In genomic region chr9:36769048-36769413, GRCm38 (mm10) we compare ENCODE assay signal across 9 mouse cellular contexts. TPM values are rescaled to one million over a fixed set of nuclear protein-coding genes. Genes with fewer than 3 reads are reported as not detected.
A peak's percentile ranks its signal among the peaks of the same experiment; 100 is the strongest.
DNase-seq lines count a peak whose midpoint lies in the region; ATAC-seq and TF ChIP-seq lines count a peak whose summit lies in the region.
"Had no signal": no experiment of that assay in that cellular context is flagged by ENCODE, and none has a peak within 500 bp of the region (broad histone marks: within the 10 kb centered on the region; RNA-seq: fewer than 3 reads in every experiment).

No protein-coding gene starts in this region.

- DNase-seq in heart, postnatal 36 days: no peak
- DNase-seq in 3T3-L1 (ENCODE audit: low read depth, low spot score): peak; percentile 9
- no peak for DNase-seq in limb, embryonic 14.5 days (ENCODE audit: low spot score)
- DNase-seq in ovary, postnatal 36 days (ENCODE audit: low spot score): no peak
- DNase-seq in urinary bladder, postnatal 10 days (ENCODE audit: low spot score): no peak
- DNase-seq in retina, embryonic 14.5 days (ENCODE audit: low spot score): no peak
- DNase-seq: lung, adult 18-20 months had no signal

- peak overlapping the region; percentile 78 for H3K4me2 ChIP-seq in heart, embryonic 13.5 days
- peak overlapping the region; percentile 77; the same call in 1 of the 2 replicates for H3K4me2 ChIP-seq in limb, embryonic 14.5 days (replicated peaks; ENCODE audit: low read depth, low read length, severe bottlenecking)

- H3K27ac ChIP-seq in heart, embryonic 13.5 days (replicated peaks): 0 out of 2 replicates have a peak overlapping the region, but pooled peaks have one; percentile 92
- H3K27ac ChIP-seq in bone marrow macrophage, adult 2 months (ENCODE audit: insufficient read depth, low read depth, low read length): peak overlapping the region; percentile 87
- peak overlapping the region; percentile 93; the same call in 1 of the 2 replicates for H3K27ac ChIP-seq in limb, embryonic 14.5 days (replicated peaks; ENCODE audit: low read depth, low read length)

- no peak for ATAC-seq in heart, embryonic 13.5 days (ENCODE audit: extremely low read depth, insufficient number of reproducible peaks, low FRiP score, low TSS enrichment)
- no peak for ATAC-seq in limb, embryonic 14.5 days (ENCODE audit: low FRiP score, low read depth)

- TF ChIP-seq POLR2A in bone marrow macrophage, adult 2 months (IDR thresholded peaks at IDR 0.05; ENCODE audit: borderline replicate concordance, low read depth, low read length): no peak
- TF ChIP-seq POLR2A in limb, embryonic 14.5 days (IDR thresholded peaks at IDR 0.05; ENCODE audit: borderline replicate concordance, extremely low read depth, insufficient read depth, insufficient read length): no peak

- peaks cover 22% of the 10 kb centered on the region for H3K4me1 ChIP-seq in heart, embryonic 13.5 days
- H3K4me1 ChIP-seq in bone marrow macrophage, adult 2 months (ENCODE audit: control insufficient read depth, insufficient read depth, low read length): peaks cover 8% of the 10 kb centered on the region
- peaks cover 11% of the 10 kb centered on the region for H3K4me1 ChIP-seq in limb, embryonic 14.5 days (ENCODE audit: control insufficient read depth, insufficient read depth, low read length)

- H3K9ac ChIP-seq in heart, embryonic 13.5 days: peak overlapping the region; percentile 87
- peak overlapping the region; percentile 82; the same call in 1 of the 2 replicates for H3K9ac ChIP-seq in limb, embryonic 14.5 days (ENCODE audit: low read depth, low read length, severe bottlenecking)

- WGBS in heart, embryonic 13.5 days: 77% methylated on average over 1 of the region's 1 CpGs
- WGBS in limb, embryonic 14.5 days: 87% methylated on average over 1 of the region's 1 CpGs

- H3K36me3 ChIP-seq in heart, embryonic 13.5 days: peaks cover 12% of the 10 kb centered on the region
- H3K36me3 ChIP-seq in limb, embryonic 14.5 days (ENCODE audit: control insufficient read depth, insufficient read depth, low read length): peaks cover 9% of the 10 kb centered on the region

- H3K27me3 ChIP-seq in heart, embryonic 13.5 days (replicated peaks): no peaks in the 10 kb centered on the region
- no peaks in the 10 kb centered on the region for H3K27me3 ChIP-seq in limb, embryonic 14.5 days (ENCODE audit: control insufficient read depth, insufficient read depth, low read length)

- TF ChIP-seq CTCF in bone marrow macrophage, adult 2 months (IDR thresholded peaks at IDR 0.05; ENCODE audit: low read depth, low read length): no peak

- H3K4me3 ChIP-seq in heart, embryonic 13.5 days: peak overlapping the region; percentile 97; the same call in 1 of the 2 replicates
- H3K4me3 ChIP-seq in bone marrow macrophage, adult 2 months (ENCODE audit: insufficient read depth, low read length): peak overlapping the region; percentile 87; the same call in 1 of the 2 replicates
- peak overlapping the region; percentile 61 for H3K4me3 ChIP-seq in limb, embryonic 14.5 days (replicated peaks; ENCODE audit: low read length)

- intact Hi-C loops in heart, postnatal 36 days (cut with DNase I): no loop called here

- H3K9me3 ChIP-seq in heart, embryonic 13.5 days: no peaks in the 10 kb centered on the region
- H3K9me3 ChIP-seq in limb, embryonic 14.5 days (ENCODE audit: control insufficient read depth, low read length): no peaks in the 10 kb centered on the region

RNA-seq across cellular contexts. Expression of gene Stt3a, which starts 1.6 kb away (rescaled TPM):
- polyA plus RNA-seq in heart, embryonic 13.5 days (2015; fragmentation: Nextera tagmentation; extraction: Ambion mirVana): 140 and 154 TPM in 2 replicates
- 10 to 100 TPM; 57.8 to 64.9 TPM for total RNA-seq in heart, postnatal 36 days (2021)
- 206 and 215 TPM in 2 replicates for polyA plus RNA-seq in bone marrow macrophage, adult 2 months (2012; ENCODE audit: insufficient read depth, insufficient read length, missing spikeins)
- polyA plus RNA-seq in limb, embryonic 14.5 days (2012; rRNA removed): 264 and 309 TPM in 2 replicates
- polyA plus RNA-seq in limb, embryonic 14.5 days (2014; fragmentation: Nextera tagmentation; extraction: Ambion mirVana): 245 and 251 TPM in 2 replicates

RNA-seq across cellular contexts. Expression of gene Ei24, which starts 28.2 kb away (rescaled TPM):
- polyA plus RNA-seq in heart, embryonic 13.5 days (2015; fragmentation: Nextera tagmentation; extraction: Ambion mirVana): 63.4 and 70.9 TPM in 2 replicates
- total RNA-seq in heart, postnatal 36 days (2021): 10 to 100 TPM; 80.8 to 82.1 TPM
- 58.8 and 66.2 TPM in 2 replicates for polyA plus RNA-seq in bone marrow macrophage, adult 2 months (2012; ENCODE audit: insufficient read depth, insufficient read length, missing spikeins)
- 85.9 and 104 TPM in 2 replicates for polyA plus RNA-seq in limb, embryonic 14.5 days (2012; rRNA removed)
- 57.9 and 58.1 TPM in 2 replicates for polyA plus RNA-seq in limb, embryonic 14.5 days (2014; fragmentation: Nextera tagmentation; extraction: Ambion mirVana)

RNA-seq across cellular contexts. Expression of gene Chek1, which starts 42.2 kb away (rescaled TPM):
- 19.5 and 20.1 TPM in 2 replicates for polyA plus RNA-seq in heart, embryonic 13.5 days (2015; fragmentation: Nextera tagmentation; extraction: Ambion mirVana)
- under 1 TPM; 0.11 to 0.25 TPM for total RNA-seq in heart, postnatal 36 days (2021)
- polyA plus RNA-seq in bone marrow macrophage, adult 2 months (2012; ENCODE audit: insufficient read depth, insufficient read length, missing spikeins): 6.2 and 8.3 TPM in 2 replicates
- polyA plus RNA-seq in limb, embryonic 14.5 days (2012; rRNA removed): 17.2 and 18.4 TPM in 2 replicates
- 32.7 and 32.9 TPM in 2 replicates for polyA plus RNA-seq in limb, embryonic 14.5 days (2014; fragmentation: Nextera tagmentation; extraction: Ambion mirVana)

RNA-seq across cellular contexts. Expression of gene Fez1, which starts 52.6 kb away (rescaled TPM):
- polyA plus RNA-seq in heart, embryonic 13.5 days (2015; fragmentation: Nextera tagmentation; extraction: Ambion mirVana): 2.3 and 2.6 TPM in 2 replicates
- 1 to 10 TPM; 1.0 to 1.7 TPM for total RNA-seq in heart, postnatal 36 days (2021)
- polyA plus RNA-seq in bone marrow macrophage, adult 2 months (2012; ENCODE audit: insufficient read depth, insufficient read length, missing spikeins): not detected in 2 replicates
- 18.6 and 28.0 TPM in 2 replicates for polyA plus RNA-seq in limb, embryonic 14.5 days (2012; rRNA removed)
- 36.0 and 44.4 TPM in 2 replicates for polyA plus RNA-seq in limb, embryonic 14.5 days (2014; fragmentation: Nextera tagmentation; extraction: Ambion mirVana)
